Mouse (Mus musculus) liver, embryonic 11.5 days (tissue): ENCODE results near the gene Pcp4. TPM values are rescaled to one million over a fixed set of nuclear protein-coding genes. Genes with fewer than 3 reads are reported as not detected.

Source experiments
- ATAC-seq: fragments of 200-750 bp; cut with Nextera tagmentation; replicated peaks from 2 replicates; pipeline ENCODE4 v1.8.0; 2017; ENCODE audit warnings: moderate number of reproducible peaks, mild to moderate bottlenecking, moderate TSS enrichment, moderate library complexity; ENCODE audit not compliant: low FRiP score
- DNase-seq: peaks from one replicate; pipeline ENCODE4 v3.0.0-alpha.2; 2017; ENCODE audit warnings: low spot score
- H3K27ac ChIP-seq: fragments of 300-500 bp; sonication (generic); 2 replicates; pipeline ENCODE4 v1.5.1; 2014; ENCODE audit warnings: mild to moderate bottlenecking, low read depth, low read length, control low read depth
- H3K27me3 ChIP-seq: fragments of 300-500 bp; sonication (generic); replicated peaks from 2 replicates; pipeline ENCODE4 v1.6.1; 2014; ENCODE audit warnings: low read length, mixed read lengths; ENCODE audit not compliant: control insufficient read depth, insufficient read depth
- H3K36me3 ChIP-seq: fragments of 300-500 bp; sonication (generic); 2 replicates; pipeline ENCODE4 v1.6.1; 2014; ENCODE audit warnings: mild to moderate bottlenecking, low read length, moderate library complexity, mixed read lengths; ENCODE audit not compliant: control insufficient read depth, insufficient read depth
- H3K4me1 ChIP-seq: fragments of 300-500 bp; sonication (generic); replicated peaks from 2 replicates; pipeline ENCODE4 v1.6.1; 2014; ENCODE audit warnings: low read length, mixed read lengths; ENCODE audit not compliant: control insufficient read depth, insufficient read depth
- H3K4me2 ChIP-seq: fragments of 300-500 bp; sonication (generic); 2 replicates; pipeline ENCODE4 v1.6.1; 2014; ENCODE audit warnings: mild to moderate bottlenecking, control low read depth, moderate library complexity
- H3K4me3 ChIP-seq: fragments of 300-500 bp; sonication (generic); 2 replicates; pipeline ENCODE4 v1.5.1; 2014; ENCODE audit warnings: low read depth, low read length, control low read depth
- H3K9ac ChIP-seq: fragments of 300-500 bp; sonication (generic); 2 replicates; pipeline ENCODE4 v1.6.1; 2014; ENCODE audit warnings: low read depth, low read length, control low read depth
- H3K9me3 ChIP-seq: fragments of 300-500 bp; sonication (generic); 2 replicates; pipeline ENCODE4 v1.6.1; 2016; ENCODE audit warnings: low read length, inconsistent platforms, mixed read lengths; ENCODE audit not compliant: control insufficient read depth
- WGBS: fragments of 180-500 bp; shearing (Covaris S2); extraction: QIAGEN DNeasy Blood & Tissue Kit; methylation state at CpG from one replicate; pipeline ENCODE4 v1.1.7; 2014; 5-methylcytosine and 5-hydroxymethylcytosine counted together
- polyA plus RNA-seq: library from polyadenylated mRNA; unstranded; fragments of >200 nt; fragmentation: Nextera tagmentation; extraction: Ambion mirVana; gene quantifications from 2 replicates; pipeline ENCODE4 v1.2.1, GENCODE M21; 2014

Gene Pcp4
- polyA plus RNA-seq, 1 experiment from 2014 or later = 1.2 TPM

- Histone ChIP-seq H3K36me3 (no peaks in the 10 kb centered on the region), H3K4me3 (no peak overlapping the region), H3K4me2 (no peak overlapping the region), H3K9me3 (no peaks in the 10 kb centered on the region), H3K4me1 (no peaks in the 10 kb centered on the region), H3K9ac (no peak overlapping the region), H3K27me3 (no peaks in the 10 kb centered on the region), H3K27ac (no peak overlapping the region)
- 50% methylated on average over 4 of the region's 4 CpGs for WGBS
- DNase-seq (no peak), ATAC-seq (no peak)
Observed at GRCm38 (mm10) chr16:96469640-96470039, 2.2 kb downstream of the Pcp4 start.

DNA sequence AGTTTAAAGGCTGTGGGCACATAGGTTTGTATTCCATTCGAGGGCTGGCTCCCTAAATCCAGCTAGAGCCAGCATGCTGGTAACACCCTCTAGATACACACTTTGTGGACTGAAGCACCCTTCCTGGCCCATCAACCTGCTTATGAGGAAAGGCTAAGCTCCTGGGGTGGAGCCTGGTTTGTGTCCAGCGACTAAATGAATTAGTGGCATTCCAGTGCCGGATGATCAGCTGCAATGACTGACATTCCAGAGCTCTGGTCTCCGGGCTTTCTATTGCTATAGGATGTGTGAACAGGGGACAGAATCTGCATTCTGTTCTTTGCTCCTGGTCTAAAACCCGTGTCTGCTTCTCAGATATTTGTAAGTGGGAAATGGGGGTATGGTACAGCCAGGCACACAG lies 5.0 kb downstream of the Pcp4 start:
- H3K4me1 ChIP-seq = no peaks in the 10 kb centered on the region
- H3K4me2 ChIP-seq = no peak overlapping the region

DNA sequence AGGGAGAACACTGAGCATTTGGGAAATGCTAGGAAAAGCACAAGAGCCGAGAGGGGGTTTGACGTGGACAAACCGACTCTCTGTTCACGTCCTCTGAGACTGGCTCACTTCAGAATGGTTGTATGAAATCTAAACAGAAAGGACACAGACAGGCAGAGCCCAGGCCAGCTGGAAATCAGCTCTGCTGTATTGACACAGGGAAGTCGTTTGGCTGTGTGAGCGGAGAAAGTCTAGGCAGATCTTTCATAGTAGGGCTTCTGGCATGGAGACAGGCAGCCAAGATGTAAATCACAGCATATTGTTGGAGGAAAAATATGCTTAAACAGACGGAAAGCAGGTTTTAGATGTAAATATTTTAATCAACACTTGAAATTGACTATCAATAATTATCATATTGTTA lies 5.4 kb downstream of the Pcp4 start:
- DNase-seq (no peak), ATAC-seq (no peak)
- Histone ChIP-seq H3K4me3 (no peak overlapping the region), H3K4me1 (no peaks in the 10 kb centered on the region), H3K9ac (no peak overlapping the region), H3K4me2 (no peak overlapping the region), H3K36me3 (no peaks in the 10 kb centered on the region), H3K27me3 (no peaks in the 10 kb centered on the region), H3K9me3 (no peaks in the 10 kb centered on the region), H3K27ac (no peak overlapping the region)
- WGBS = 50% methylated on average over 7 of the region's 7 CpGs

More for the DNA sequence above, 5.0 kb downstream of the Pcp4 start:
- H3K27ac ChIP-seq = no peak overlapping the region
- no peak for DNase-seq
- no peaks in the 10 kb centered on the region for H3K36me3 ChIP-seq
- H3K9me3 ChIP-seq = no peaks in the 10 kb centered on the region
- no peak overlapping the region for H3K9ac ChIP-seq
- no peak for ATAC-seq
- no peak overlapping the region for H3K4me3 ChIP-seq
- 49% methylated on average over 5 of the region's 5 CpGs for whole genome bisulfite sequencing
- no peaks in the 10 kb centered on the region for H3K27me3 ChIP-seq

DNA sequence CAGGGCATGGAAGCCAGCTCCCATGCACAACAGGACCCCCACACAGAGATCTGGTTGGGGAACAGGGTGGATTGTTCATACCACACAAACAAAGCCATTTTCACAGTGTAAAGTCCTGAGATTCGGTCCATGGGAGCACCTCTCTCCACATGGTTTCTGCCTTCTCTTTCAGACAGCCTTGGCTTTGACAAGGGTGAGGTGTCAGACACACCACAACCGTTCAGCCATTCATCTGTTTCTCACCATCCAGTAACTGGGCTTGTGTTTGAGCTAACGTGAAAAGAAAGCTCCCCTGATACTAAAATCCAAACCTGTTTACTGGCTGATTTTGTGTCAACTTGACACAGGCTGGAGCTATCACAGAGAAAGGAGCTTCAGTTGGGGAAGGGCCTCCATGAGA lies 6.8 kb downstream of the Pcp4 start:
- H3K27ac ChIP-seq = no peak overlapping the region
- H3K27me3 ChIP-seq = no peaks in the 10 kb centered on the region
- H3K4me2 ChIP-seq = no peak overlapping the region
- H3K9me3 ChIP-seq = no peaks in the 10 kb centered on the region
- WGBS = 67% methylated on average over 3 of the region's 3 CpGs
- H3K4me3 ChIP-seq = no peak overlapping the region
- DNase-seq (no peak), ATAC-seq (no peak)
- no peaks in the 10 kb centered on the region for H3K36me3 ChIP-seq
- H3K9ac ChIP-seq = no peak overlapping the region
- H3K4me1 ChIP-seq = no peaks in the 10 kb centered on the region

DNA sequence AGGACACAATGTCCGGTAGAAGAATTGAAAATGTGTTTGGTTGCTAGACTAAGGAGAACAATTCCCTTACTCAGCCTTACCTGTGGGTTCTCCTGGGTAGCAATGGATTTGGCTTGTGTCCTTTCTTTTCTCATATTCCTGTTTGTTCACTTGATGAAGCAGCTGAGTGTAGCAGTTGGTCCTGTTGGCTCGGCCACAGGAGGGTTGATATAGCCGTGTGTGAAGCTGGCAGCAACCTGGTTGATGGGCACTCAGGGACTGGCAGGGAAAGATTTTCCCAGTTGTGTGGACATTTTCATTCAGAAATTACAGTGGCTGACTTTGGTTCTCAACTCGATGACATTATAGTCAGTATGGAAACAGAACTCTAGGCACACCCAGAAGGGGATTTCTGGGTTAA lies 14.4 kb downstream of the Pcp4 start:
- Histone ChIP-seq H3K4me3 (no peak overlapping the region), H3K9ac (no peak overlapping the region), H3K27me3 (no peaks in the 10 kb centered on the region), H3K36me3 (no peaks in the 10 kb centered on the region), H3K9me3 (no peaks in the 10 kb centered on the region), H3K27ac (no peak overlapping the region), H3K4me1 (no peaks in the 10 kb centered on the region), H3K4me2 (no peak overlapping the region)
- DNase-seq = no peak
- WGBS = 92% methylated on average over 4 of the region's 4 CpGs
- no peak for ATAC-seq

DNA sequence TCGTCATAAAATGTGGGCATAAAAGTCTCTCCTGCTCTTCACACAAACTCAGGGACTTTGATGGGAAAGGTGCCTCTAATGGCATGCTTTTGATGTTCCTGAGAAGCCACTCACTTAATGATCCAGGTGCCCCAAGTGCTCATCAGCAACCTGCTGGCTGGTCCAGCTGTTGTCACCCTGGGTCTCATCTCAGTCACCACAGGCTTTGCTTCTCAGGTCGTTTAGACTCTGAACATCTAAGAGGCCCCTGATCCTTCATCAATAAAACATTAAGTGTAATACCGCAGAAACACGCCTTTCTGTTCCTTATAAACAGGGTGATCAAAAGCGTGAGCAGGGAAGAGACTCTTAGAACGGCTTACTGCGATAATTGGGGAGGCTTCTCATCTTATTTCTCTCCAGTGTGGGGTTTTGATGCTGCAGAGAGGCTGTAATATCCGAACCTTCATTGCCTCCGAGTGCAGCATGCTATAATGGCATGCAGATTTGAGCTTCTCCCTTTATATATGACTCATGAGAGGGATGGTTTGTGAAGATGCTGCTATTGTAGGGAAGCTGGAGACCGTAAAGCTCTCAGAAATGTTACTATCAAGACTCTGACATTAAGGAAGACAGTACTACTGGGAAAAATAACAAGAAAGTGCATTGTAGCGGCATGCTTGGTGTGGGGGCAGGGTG lies 19.7 kb downstream of the Pcp4 start:
- H3K4me2 ChIP-seq = no peak overlapping the region
- H3K4me3 ChIP-seq = no peak overlapping the region
- no peak overlapping the region for H3K9ac ChIP-seq
- H3K9me3 ChIP-seq = no peaks in the 10 kb centered on the region
- ATAC-seq (no peak), DNase-seq (no peak)
- H3K36me3 ChIP-seq = no peaks in the 10 kb centered on the region
- H3K4me1 ChIP-seq = no peaks in the 10 kb centered on the region
- H3K27ac ChIP-seq = no peak overlapping the region
- H3K27me3 ChIP-seq = no peaks in the 10 kb centered on the region
- WGBS = 71% methylated on average over 11 of the region's 11 CpGs

- DNase-seq (no peak), ATAC-seq (no peak)
- WGBS = 82% methylated on average over 5 of the region's 5 CpGs
- Histone ChIP-seq H3K4me2 (no peak overlapping the region), H3K27ac (no peak overlapping the region), H3K9me3 (no peaks in the 10 kb centered on the region), H3K27me3 (no peaks in the 10 kb centered on the region), H3K9ac (no peak overlapping the region), H3K4me1 (no peaks in the 10 kb centered on the region), H3K4me3 (no peak overlapping the region), H3K36me3 (no peaks in the 10 kb centered on the region)
Observed at GRCm38 (mm10) chr16:96488038-96488437, 20.6 kb downstream of the Pcp4 start.

DNA sequence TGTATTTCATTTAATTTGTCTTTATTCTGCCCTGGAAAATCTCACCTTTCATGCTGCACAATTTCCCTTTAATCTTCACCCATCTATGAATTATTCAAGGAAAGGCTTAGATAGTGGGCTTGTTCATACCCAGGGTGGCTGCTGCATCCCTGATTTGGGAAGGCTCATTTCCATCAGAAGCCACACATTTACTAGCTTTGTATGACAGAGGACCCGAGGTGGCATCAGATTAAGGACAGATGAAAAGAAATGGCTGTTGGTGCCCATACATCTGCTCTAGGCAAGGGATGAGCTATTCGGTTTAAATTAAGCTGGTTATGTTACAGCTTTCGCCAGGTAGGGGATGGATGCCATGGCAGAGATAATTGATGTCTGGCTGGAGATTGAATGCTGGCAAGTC lies 24.1 kb downstream of the Pcp4 start:
- Histone ChIP-seq H3K4me1 (no peaks in the 10 kb centered on the region), H3K4me3 (no peak overlapping the region), H3K27ac (no peak overlapping the region), H3K36me3 (no peaks in the 10 kb centered on the region), H3K9me3 (no peaks in the 10 kb centered on the region), H3K4me2 (no peak overlapping the region), H3K27me3 (no peaks in the 10 kb centered on the region), H3K9ac (no peak overlapping the region)
- ATAC-seq = no peak
- no peak for DNase-seq
- WGBS = 71% methylated on average over 3 of the region's 3 CpGs

DNA sequence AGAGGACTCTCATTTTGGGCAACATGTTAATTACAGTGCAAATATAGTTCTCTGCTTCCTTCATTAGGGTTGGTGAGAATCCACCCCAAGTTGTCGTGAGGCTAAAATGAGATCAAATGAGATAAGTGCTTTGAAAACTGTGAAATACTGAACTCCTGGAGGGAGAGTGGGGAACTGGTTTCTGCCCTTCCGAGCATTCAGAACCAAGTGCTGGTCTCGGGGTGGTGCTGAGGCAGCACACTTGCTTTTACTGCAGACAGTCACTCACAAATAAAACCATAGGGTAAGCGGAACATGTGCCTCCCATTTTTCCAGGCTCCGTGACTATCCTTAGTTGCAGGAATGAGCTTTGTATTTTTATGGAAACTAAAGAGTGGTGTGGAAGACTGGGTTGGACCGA lies 26.7 kb downstream of the Pcp4 start:
- Histone ChIP-seq H3K9me3 (no peaks in the 10 kb centered on the region), H3K9ac (no peak overlapping the region), H3K4me3 (no peak overlapping the region), H3K4me2 (no peak overlapping the region), H3K27me3 (no peaks in the 10 kb centered on the region), H3K27ac (no peak overlapping the region), H3K4me1 (no peaks in the 10 kb centered on the region), H3K36me3 (no peaks in the 10 kb centered on the region)
- ATAC-seq (no peak), DNase-seq (no peak)
- 71% methylated on average over 6 of the region's 6 CpGs for WGBS
